Mouse (Mus musculus): ENCODE data around the gene Cdc26. TPM values are rescaled to one million over a fixed set of nuclear protein-coding genes. Genes with fewer than 3 reads are reported as not detected.

The Cdc26 gene
- total and polyA plus RNA-seq, 3 experiments, result 80.4 to 81.4 TPM; not detected in 1

GRCm38 (mm10) chr4:62347605-62348328 is 60.7 kb downstream of the Cdc26 start:
- Histone ChIP-seq H3K9me3 (replicated peaks; ENCODE audit: insufficient read depth, low read length) (no peaks in the 10 kb centered on the region), H3K36me3 (ENCODE audit: control insufficient read depth in 1 of 2, insufficient read depth in 2 of 2, low read length in 2 of 2) (peaks cover 0 to 12% of the 10 kb centered on the region in 2 experiments; a peak in 3 of 4 replicates), H3K79me2 (ENCODE audit: control insufficient read depth, insufficient read depth, low read length, poor library complexity) (no peaks in the 10 kb centered on the region; the same call in 1 of the 2 replicates), H3K9ac (ENCODE audit: control insufficient read depth, low read depth, low read length, poor library complexity, severe bottlenecking) (no peak overlapping the region), H3K4me1 (ENCODE audit: control insufficient read depth in 1 of 2, insufficient read depth in 2 of 2, low read length in 2 of 2) (no peaks in the 10 kb centered on the region), H3K4me3 (ENCODE audit: control insufficient read depth in 1 of 2, insufficient read depth in 1 of 2, low read depth in 2 of 2, low read length in 2 of 2) (no peak overlapping the region), H3K27ac (ENCODE audit: control insufficient read depth, low read depth, low read length) (no peak overlapping the region), H3K27me3 (ENCODE audit: control insufficient read depth in 1 of 2, insufficient read depth in 2 of 2, low read length in 2 of 2) (no peaks in the 10 kb centered on the region)
- no peak for TF ChIP-seq ZKSCAN1 (IDR thresholded peaks at IDR 0.05; ENCODE audit: low read depth, low read length)
- TF ChIP-seq CHD2 (IDR thresholded peaks at IDR 0.05; ENCODE audit: low read length), result no peak
- TF ChIP-seq GATA1 (IDR thresholded peaks at IDR 0.05; ENCODE audit: low read depth, low read length), result no peak
- TF ChIP-seq MAX (IDR thresholded peaks at IDR 0.05; ENCODE audit: low read length), result no peak
- TF ChIP-seq POLR2A (IDR thresholded peaks at IDR 0.05; ENCODE audit: control insufficient read depth in 1 of 2, insufficient read depth in 1 of 2, low read depth in 1 of 2, low read length in 2 of 2, poor library complexity in 1 of 2), result no peak
- TF ChIP-seq ETS1 (IDR thresholded peaks at IDR 0.05; ENCODE audit: low read depth, low read length), result no peak
- TF ChIP-seq MYB (IDR thresholded peaks at IDR 0.05; ENCODE audit: low read depth, low read length), result no peak
- no peak for TF ChIP-seq MYC (IDR thresholded peaks at IDR 0.05; ENCODE audit: low read depth, low read length)
- TF ChIP-seq ZMIZ1 (IDR thresholded peaks at IDR 0.05; ENCODE audit: low read depth, low read length), result no peak
- no peak for TF ChIP-seq USF2 (IDR thresholded peaks at IDR 0.05; ENCODE audit: borderline replicate concordance in 1 of 2, insufficient read depth in 1 of 2, low read depth in 1 of 2, low read length in 2 of 2)
- no peak for TF ChIP-seq NELFE (IDR thresholded peaks at IDR 0.05; ENCODE audit: low read depth, low read length)
- no peak for TF ChIP-seq TAL1 (IDR thresholded peaks at IDR 0.05; ENCODE audit: low read length)
- TF ChIP-seq MXI1 (IDR thresholded peaks at IDR 0.05; ENCODE audit: low read depth, low read length), result no peak
- no peak for TF ChIP-seq TBP (IDR thresholded peaks at IDR 0.05; ENCODE audit: low read depth, low read length)
- TF ChIP-seq JUND (IDR thresholded peaks at IDR 0.05; ENCODE audit: low read depth, low read length), result no peak
- TF ChIP-seq MAFK (IDR thresholded peaks at IDR 0.05; ENCODE audit: borderline replicate concordance, low read depth, low read length), result no peak
- no peak for TF ChIP-seq ELF1 (IDR thresholded peaks at IDR 0.05; ENCODE audit: low read depth, low read length)
- no peak for TF ChIP-seq SMC3 (IDR thresholded peaks at IDR 0.05; ENCODE audit: low read depth, low read length)
- TF ChIP-seq ZNF384 (IDR thresholded peaks at IDR 0.05; ENCODE audit: low read depth, low read length), result no peak
- no peak for DNase-seq (ENCODE audit: low read depth, low spot score)

GRCm38 (mm10) chr4:62345827-62346226 is 62.6 kb downstream of the Cdc26 start:
- TF ChIP-seq RAD21 (IDR thresholded peaks at IDR 0.05; ENCODE audit: low read depth, low read length) (no peak), ELF1 (IDR thresholded peaks at IDR 0.05; ENCODE audit: low read depth, low read length) (no peak), USF1 (IDR thresholded peaks at IDR 0.05; ENCODE audit: low read depth, low read length) (no peak), MEF2A (IDR thresholded peaks at IDR 0.05; ENCODE audit: extremely low read depth, insufficient replicate concordance, low read depth, low read length, poor library complexity, severe bottlenecking) (no peak), TAL1 (IDR thresholded peaks at IDR 0.05; ENCODE audit: low read length) (no peak), POLR2AphosphoS2 (IDR thresholded peaks at IDR 0.05; ENCODE audit: low read length) (no peak), TBP (IDR thresholded peaks at IDR 0.05; ENCODE audit: low read depth, low read length) (no peak), ZMIZ1 (IDR thresholded peaks at IDR 0.05; ENCODE audit: low read depth, low read length) (no peak), SIN3A (IDR thresholded peaks at IDR 0.05; ENCODE audit: low read length) (no peak)
- H3K27me3 ChIP-seq (ENCODE audit: control insufficient read depth in 1 of 2, insufficient read depth in 2 of 2, low read length in 2 of 2), result no peaks in the 10 kb centered on the region
- DNase-seq (ENCODE audit: low read depth, low spot score), result no peak
- no peaks in the 10 kb centered on the region; the same call in 1 of the 2 replicates for H3K79me2 ChIP-seq (ENCODE audit: control insufficient read depth, insufficient read depth, low read length, poor library complexity)
- H3K4me1 ChIP-seq (ENCODE audit: control insufficient read depth in 1 of 2, insufficient read depth in 2 of 2, low read length in 2 of 2), result no peaks in the 10 kb centered on the region
- H3K9ac ChIP-seq (ENCODE audit: control insufficient read depth, low read depth, low read length, poor library complexity, severe bottlenecking), result no peak overlapping the region
- H3K9me3 ChIP-seq (replicated peaks; ENCODE audit: insufficient read depth, low read length), result no peaks in the 10 kb centered on the region
- H3K36me3 ChIP-seq (ENCODE audit: control insufficient read depth in 1 of 2, insufficient read depth in 2 of 2, low read length in 2 of 2), result peaks cover 0 to 17% of the 10 kb centered on the region in 2 experiments; a peak in 3 of 4 replicates
- no peak overlapping the region for H3K27ac ChIP-seq (ENCODE audit: control insufficient read depth, low read depth, low read length)
- H3K4me3 ChIP-seq (ENCODE audit: control insufficient read depth in 1 of 2, insufficient read depth in 1 of 2, low read depth in 2 of 2, low read length in 2 of 2), result no peak overlapping the region
